Mouse (Mus musculus): ENCODE results near the gene Atf2. TPM values are rescaled to one million over a fixed set of nuclear protein-coding genes. Genes with fewer than 3 reads are reported as not detected.

Atf2 gene
- total RNA-seq (2021) = 10 to 100 TPM; 25.2 to 27.5 TPM
- long read RNA-seq, experiment 1, full-length matches to known transcripts = 5 of 9 reads
- long read RNA-seq, experiment 1, partial matches to known transcripts = 0 of 9 reads
- long read RNA-seq, experiment 1, other reads (novel, unspliced or antisense) = 4 of 9 reads
- long read RNA-seq, experiment 2, full-length matches to known transcripts = 9 of 15 reads
- long read RNA-seq, experiment 2, partial matches to known transcripts = 1 of 15 reads
- long read RNA-seq, experiment 2, other reads (novel, unspliced or antisense) = 5 of 15 reads

GRCm38 (mm10) chr2:73892464-73893296 is at the start of gene Atf2:
Atf2 (minus strand) TSS chr2:73892639.
- intact Hi-C loops (cut with DNase I) = loop anchor here (1.0 kb wide), 1 partner anchor 19 kb away; the partner anchor contains the start of gene Atp5g3
- Histone ChIP-seq H3K27ac (peak within 1 kb of the TSS; percentile 98), H3K4me3 (peak within 1 kb of the TSS; percentile 97)
- TF ChIP-seq CTCF (IDR thresholded peaks at IDR 0.05) = no peak
- DNase-seq = peak; percentile 100

GRCm38 (mm10) chr2:73941281-73941680 is 48.8 kb upstream of the Atf2 start:
- no peak for DNase-seq
- Histone ChIP-seq H3K4me3 (no peak overlapping the region), H3K27ac (no peak overlapping the region)
- TF ChIP-seq CTCF (IDR thresholded peaks at IDR 0.05) = no peak
- intact Hi-C loops (cut with DNase I) = no loop called here

- intact Hi-C loops (cut with DNase I) = no loop called here
- no peak for TF ChIP-seq CTCF (IDR thresholded peaks at IDR 0.05)
- no peak for DNase-seq
- H3K4me3 ChIP-seq = no peak overlapping the region
- H3K27ac ChIP-seq = no peak overlapping the region
Measured at GRCm38 (mm10) chr2:73940471-73940870, 48.0 kb upstream of the Atf2 start.

- intact Hi-C loops (cut with DNase I) = no loop called here
- no peak for DNase-seq
- H3K27ac ChIP-seq = no peak overlapping the region
- no peak for TF ChIP-seq CTCF (IDR thresholded peaks at IDR 0.05)
- no peak overlapping the region for H3K4me3 ChIP-seq
Measured at GRCm38 (mm10) chr2:73938896-73939295, 46.5 kb upstream of the Atf2 start.

GRCm38 (mm10) chr2:73932676-73933313 is 40.4 kb upstream of the Atf2 start:
- no peak for TF ChIP-seq CTCF (IDR thresholded peaks at IDR 0.05)
- intact Hi-C loops (cut with DNase I) = no loop called here

GRCm38 (mm10) chr2:73927711-73928110 is 35.3 kb upstream of the Atf2 start:
- Histone ChIP-seq H3K27ac (no peak overlapping the region), H3K4me3 (no peak overlapping the region)
- intact Hi-C loops (cut with DNase I) = no loop called here
- DNase-seq = no peak
- no peak for TF ChIP-seq CTCF (IDR thresholded peaks at IDR 0.05)

More at GRCm38 (mm10) chr2:73932676-73933313, 40.4 kb upstream of the Atf2 start:
- DNase-seq = no peak
- Histone ChIP-seq H3K4me3 (no peak overlapping the region), H3K27ac (no peak overlapping the region)

- Histone ChIP-seq H3K4me3 (no peak overlapping the region), H3K27ac (no peak overlapping the region)
- no peak for DNase-seq
- intact Hi-C loops (cut with DNase I) = no loop called here
- TF ChIP-seq CTCF (IDR thresholded peaks at IDR 0.05) = no peak
Measured at GRCm38 (mm10) chr2:73925539-73925938, 33.1 kb upstream of the Atf2 start.

- TF ChIP-seq CTCF (IDR thresholded peaks at IDR 0.05) = peak; percentile 15; the same call in 1 of the 2 replicates
- DNase-seq = peak; percentile 63
- Histone ChIP-seq H3K4me3 (no peak overlapping the region), H3K27ac (no peak overlapping the region)
- intact Hi-C loops (cut with DNase I) = no loop called here
Measured at GRCm38 (mm10) chr2:73925089-73925488, 32.6 kb upstream of the Atf2 start.

GRCm38 (mm10) chr2:73919642-73920041 is 27.2 kb upstream of the Atf2 start:
- H3K4me3 ChIP-seq = no peak overlapping the region
- TF ChIP-seq CTCF (IDR thresholded peaks at IDR 0.05) = no peak
- DNase-seq = peak; percentile 52
- H3K27ac ChIP-seq = no peak overlapping the region
- intact Hi-C loops (cut with DNase I) = loop anchor here (10.0 kb wide), 1 partner anchor 345 kb away; no protein-coding TSS in a partner anchor

GRCm38 (mm10) chr2:73912264-73912663 is 19.8 kb upstream of the Atf2 start:
- Histone ChIP-seq H3K27ac (peak overlapping the region; percentile 100), H3K4me3 (no peak overlapping the region; the same call in 1 of the 2 replicates)
- intact Hi-C loops (cut with DNase I) = loop anchor here (10.0 kb wide), 1 partner anchor 337 kb away; no protein-coding TSS in a partner anchor
- no peak for DNase-seq
- TF ChIP-seq CTCF (IDR thresholded peaks at IDR 0.05) = no peak

GRCm38 (mm10) chr2:73911175-73911700 is 18.8 kb upstream of the Atf2 start, which contains the start of gene Atp5g3:
Atp5g3 (minus strand) TSS chr2:73911326.
- intact Hi-C loops (cut with DNase I) = loop anchor here (1.0 to 10.0 kb wide), 2 partner anchors 19 to 336 kb away; partner anchors contain the start of gene Atf2

GRCm38 (mm10) chr2:73910571-73911174 is 18.2 kb upstream of the Atf2 start:
- Histone ChIP-seq H3K4me3 (peak overlapping the region; percentile 100), H3K27ac (peak overlapping the region; percentile 100)
- TF ChIP-seq CTCF (IDR thresholded peaks at IDR 0.05) = no peak
- DNase-seq = peak; percentile 76
- intact Hi-C loops (cut with DNase I) = loop anchor here (1.0 to 10.0 kb wide), 2 partner anchors 18 to 336 kb away; partner anchors contain the start of gene Atf2

More at GRCm38 (mm10) chr2:73911175-73911700, 18.8 kb upstream of the Atf2 start, which contains the start of gene Atp5g3:
- TF ChIP-seq CTCF (IDR thresholded peaks at IDR 0.05) = no peak; the same call in 1 of the 2 replicates
- Histone ChIP-seq H3K27ac (peak within 1 kb of the TSS; percentile 100), H3K4me3 (peak within 1 kb of the TSS; percentile 100)
- DNase-seq = peak; percentile 94

Data from gastrocnemius, adult 2 months (tissue).